Mouse (Mus musculus): ENCODE measurements around the gene Cym. TPM values are rescaled to one million over a fixed set of nuclear protein-coding genes. Genes with fewer than 3 reads are reported as not detected.

Cym gene
- not detected for total RNA-seq (2023)

DNA sequence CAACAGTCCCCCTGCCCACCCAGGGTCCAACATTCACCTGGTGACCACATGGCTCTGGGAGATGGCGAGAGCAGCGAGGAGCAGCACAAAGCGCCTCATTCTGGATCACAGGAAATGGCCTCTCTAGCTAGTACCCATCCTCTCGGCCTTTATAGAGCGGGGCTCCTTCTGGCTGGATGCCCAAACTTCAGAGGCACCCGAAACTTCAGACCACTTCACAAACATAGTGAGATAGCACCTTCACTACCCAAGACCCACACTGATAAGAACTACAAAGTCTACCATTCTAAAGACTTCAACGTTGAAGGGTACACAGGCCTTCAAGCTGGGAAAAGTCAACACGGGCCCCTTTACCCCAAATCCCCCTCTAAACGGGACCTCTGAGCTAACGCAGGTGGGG, at the start of gene Cym:
Gene Cym (minus strand): TSS at position 125 of the 400 bp plus-strand sequence.

DNA sequence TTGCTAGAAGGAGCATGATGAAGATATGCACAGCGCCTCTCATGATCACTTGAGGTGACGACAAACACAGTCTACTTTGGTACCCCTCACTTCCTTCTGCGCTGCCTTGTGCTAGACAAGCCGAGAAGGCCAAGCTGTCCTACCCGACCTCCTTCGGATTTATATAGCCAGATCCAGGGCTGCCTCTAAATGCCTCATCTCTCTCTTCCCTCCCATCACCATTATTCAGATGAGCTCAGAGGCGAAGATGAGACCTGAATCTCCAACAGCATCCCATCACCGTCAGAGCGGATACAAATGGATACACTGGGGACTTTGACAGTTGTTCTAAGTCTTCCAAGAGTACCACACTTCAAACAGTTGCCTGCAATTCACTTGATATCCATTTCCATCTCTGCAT, 18.1 kb upstream of the Cym start, which contains the start of gene Prok1:
Gene Prok1 (minus strand): TSS at position 101 of the 400 bp plus-strand sequence.

DNA sequence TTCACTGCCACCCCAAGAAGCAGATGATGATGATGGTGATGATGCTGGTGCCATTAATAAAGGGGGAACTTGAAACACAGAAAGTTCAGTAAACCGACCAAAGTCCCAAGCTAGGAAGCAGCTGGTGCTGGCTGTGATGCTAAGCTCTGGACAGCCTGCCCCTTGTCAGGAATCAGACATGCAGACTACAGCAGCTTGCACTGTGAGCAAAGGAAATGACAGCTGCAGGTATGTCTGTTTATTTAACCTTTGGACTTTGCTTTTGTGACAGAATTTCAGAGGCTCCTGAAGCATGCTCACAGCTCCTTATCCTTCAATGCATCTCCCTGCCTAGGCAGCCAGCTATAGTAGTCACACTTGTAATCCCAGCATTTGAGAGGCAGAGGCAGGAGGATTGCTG, 9.0 kb upstream of the Cym start, which contains the start of gene A630076J17Rik:
Gene A630076J17Rik (plus strand): TSS at position 88 of the 400 bp plus-strand sequence.

DNA sequence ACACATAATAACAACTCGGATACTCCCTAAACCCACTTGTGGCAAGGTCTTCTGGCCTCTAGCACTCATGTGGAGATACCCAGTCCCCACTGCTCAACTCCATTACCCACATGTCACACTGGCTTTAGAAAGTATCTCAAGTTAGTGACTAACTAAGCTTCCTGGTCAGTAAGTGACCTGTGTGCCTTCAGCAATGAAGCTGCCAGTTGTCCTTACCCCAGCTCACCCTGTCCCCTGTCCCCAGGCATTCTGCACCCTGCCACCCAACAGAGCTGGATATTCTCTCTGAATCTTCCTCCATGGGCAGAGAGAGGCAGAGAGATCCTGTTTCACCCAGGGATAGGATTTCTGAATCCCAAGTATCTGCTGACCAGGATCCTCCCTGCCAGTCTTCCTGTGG, 38.8 kb downstream of the Cym start, which contains the start of gene Kcna10:
Gene Kcna10 (plus strand): TSS at position 301 of the 400 bp plus-strand sequence.

Other genes with a start within 250 kb of the Cym start
- 10 to 100 TPM; 17.4 to 17.6 TPM for gene Kcna3, start 185.6 kb downstream of the Cym start, total RNA-seq (2023)
- 10 to 100 TPM in 1 of 2 experiments, 1 to 10 TPM in 1; 8.8 to 10.4 TPM for gene Kcna2, start 120.6 kb downstream of the Cym start, total RNA-seq (2023)
- not detected for gene Kcna10, start 38.7 kb downstream of the Cym start, total RNA-seq (2023)
- gene A630076J17Rik, start 8.9 kb upstream of the Cym start, total RNA-seq (2023): not detected
- not detected for gene Prok1, start 18.0 kb upstream of the Cym start, total RNA-seq (2023)
- gene Lamtor5, start 57.1 kb upstream of the Cym start, total RNA-seq (2023): 10 to 100 TPM; 62.9 to 77.6 TPM
- gene Slc16a4, start 69.5 kb upstream of the Cym start, total RNA-seq (2023): under 1 TPM; 0.18 to 0.43 TPM
- gene Rbm15, start 111.9 kb upstream of the Cym start, total RNA-seq (2023): 10 to 100 TPM; 37.7 to 43.3 TPM
- gene Kcnc4, start 237.8 kb upstream of the Cym start, total RNA-seq (2023): not detected

Data from monocyte, adult 59 days (primary cell).